Mouse (Mus musculus) frontal cortex, postnatal 36 days (tissue): ENCODE results near the gene Tysnd1.

Source experiments
- DNase-seq, 2 experiments: peaks; one replicate each; pipeline ENCODE4 v3.0.0; 2022; ENCODE audit warnings: low spot score in 2 of 2

The Tysnd1 gene

DNA sequence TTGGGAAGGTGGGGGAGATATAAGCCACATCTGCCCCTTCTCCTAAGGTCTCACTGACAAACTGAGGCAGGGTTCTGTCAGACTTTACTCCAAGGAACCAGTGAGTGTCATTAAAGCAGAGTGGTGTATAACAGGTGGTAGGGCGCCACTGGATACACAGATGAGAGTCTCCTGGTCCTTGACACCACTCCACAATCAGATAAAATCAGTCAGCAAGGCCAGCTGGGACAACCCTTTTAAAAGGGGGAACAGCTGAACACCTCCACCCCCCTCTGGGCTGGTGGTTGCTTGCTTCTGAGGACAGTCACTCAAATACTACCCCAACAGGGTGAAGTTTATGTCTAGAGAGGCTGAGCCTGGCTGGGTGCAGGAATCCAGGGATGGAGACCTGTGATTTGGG lies 42.2 kb downstream of the Tysnd1 start:
- no peak for DNase-seq

DNA sequence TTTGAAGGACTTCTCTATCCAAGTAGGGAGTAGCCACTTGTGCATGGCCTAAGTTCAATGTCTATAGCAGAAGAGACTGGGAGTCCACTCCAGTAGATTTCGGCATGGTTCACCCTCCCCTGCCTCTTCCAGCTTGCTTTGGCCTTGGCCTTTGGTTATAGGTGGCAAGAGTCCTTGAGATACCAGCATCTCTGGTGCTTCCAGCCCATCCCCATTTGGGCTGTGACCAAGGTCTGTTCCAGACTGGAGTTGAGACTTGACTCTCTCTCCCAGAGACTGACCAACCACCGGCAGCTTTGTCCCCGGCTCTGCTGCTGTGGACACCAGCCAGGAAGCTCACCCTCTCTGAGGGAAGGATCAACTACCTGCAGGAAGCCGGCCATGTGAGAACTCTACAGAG lies 42.8 kb downstream of the Tysnd1 start:
- no peak for DNase-seq

DNA sequence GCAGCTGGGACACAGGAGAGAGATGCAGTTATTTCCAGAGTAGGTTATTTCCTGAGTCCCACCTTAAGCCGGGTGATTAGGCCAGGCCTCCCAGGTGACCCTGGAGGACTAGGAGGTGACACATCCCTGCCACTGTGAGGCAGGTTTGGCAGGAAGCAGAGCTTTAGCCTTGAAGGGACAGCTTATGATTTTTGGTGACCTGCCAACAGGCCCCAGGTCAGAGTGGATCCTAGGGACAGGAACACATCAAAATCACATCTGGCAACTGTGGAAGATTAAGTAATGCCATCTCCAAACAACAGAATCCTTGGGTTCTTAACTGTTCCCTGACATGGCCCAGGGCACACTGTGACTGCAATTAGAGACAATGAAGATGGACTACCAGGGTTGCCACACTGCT lies 46.0 kb downstream of the Tysnd1 start:
- no peak for DNase-seq

DNA sequence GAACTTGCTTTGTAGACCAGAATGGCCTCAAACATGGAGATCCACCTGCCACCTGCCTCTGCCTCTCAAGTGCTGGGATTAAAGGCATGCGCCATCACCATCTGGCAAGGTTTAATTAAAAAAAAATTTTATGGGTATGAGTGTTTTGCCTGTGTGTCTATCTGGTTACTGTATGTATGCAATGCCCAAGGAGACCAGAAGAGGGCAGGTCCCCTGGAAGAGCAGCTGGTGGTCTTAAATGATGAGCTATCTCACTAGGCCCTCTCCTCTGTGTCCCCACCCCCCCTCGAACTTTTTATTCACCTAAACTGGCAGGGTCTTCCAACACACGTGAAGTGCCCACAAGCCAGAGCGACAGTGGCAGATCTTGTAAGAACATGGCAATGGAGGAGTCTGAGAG lies 46.6 kb downstream of the Tysnd1 start:
- no peak for DNase-seq

DNA sequence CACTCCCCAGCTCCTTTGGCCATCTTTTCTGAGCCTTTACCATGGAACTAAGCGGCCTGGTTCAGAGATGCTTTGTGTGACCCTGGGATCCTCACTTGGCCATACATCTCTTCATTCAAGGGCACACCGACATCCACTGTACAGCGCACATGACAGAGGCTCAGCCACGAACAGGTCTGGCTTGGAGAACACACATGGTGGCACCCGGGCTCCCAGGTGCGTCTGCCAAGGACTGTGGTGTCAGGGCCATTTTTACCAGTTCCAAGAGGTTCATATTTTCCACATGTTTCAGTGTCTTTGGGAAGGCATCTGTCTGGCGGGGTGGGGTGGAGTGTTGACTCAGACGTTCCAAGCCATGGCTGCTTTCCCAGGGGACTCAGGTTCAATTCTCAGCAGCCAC lies 47.0 kb downstream of the Tysnd1 start:
- no peak for DNase-seq

DNA sequence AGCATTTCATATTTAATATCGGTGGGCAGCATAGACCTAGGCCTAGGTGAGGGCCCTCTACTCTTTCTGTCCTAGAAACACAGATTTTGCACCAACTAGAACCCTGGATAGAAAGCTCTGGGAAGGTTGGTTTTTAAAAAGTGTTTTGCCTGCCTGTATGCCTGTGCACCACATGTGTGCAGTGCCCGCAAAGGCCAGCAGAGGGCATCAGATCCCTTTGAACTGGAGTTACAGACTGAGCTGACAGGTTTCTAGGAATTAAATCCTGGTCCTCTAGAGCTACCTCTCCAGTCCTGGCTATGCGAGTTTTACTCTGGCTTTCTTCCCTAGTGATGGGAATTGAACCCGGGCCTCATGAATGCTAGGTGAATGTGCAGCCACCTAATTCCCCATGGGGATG lies 49.8 kb downstream of the Tysnd1 start:
- no peak for DNase-seq

DNA sequence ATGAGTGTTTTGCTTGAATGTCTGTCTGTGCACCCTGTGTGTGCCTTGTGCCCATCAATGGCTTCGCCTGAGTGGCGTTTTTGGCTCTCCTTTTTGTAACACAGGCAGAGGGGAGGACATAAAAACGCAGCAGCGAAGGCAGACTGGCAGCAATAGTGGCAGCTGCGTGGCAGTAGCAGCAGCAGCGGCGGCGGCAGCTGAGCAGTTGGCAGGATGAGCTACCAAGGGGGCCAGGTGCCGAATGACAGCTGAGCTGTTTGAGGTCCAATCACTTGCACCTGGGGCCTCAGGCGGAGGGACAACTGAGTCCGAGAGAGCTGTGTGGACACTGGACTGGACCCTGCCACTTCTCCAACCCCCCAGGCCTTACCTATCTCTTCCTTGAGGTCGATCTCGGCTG lies 52.0 kb downstream of the Tysnd1 start:
- no peak for DNase-seq

DNA sequence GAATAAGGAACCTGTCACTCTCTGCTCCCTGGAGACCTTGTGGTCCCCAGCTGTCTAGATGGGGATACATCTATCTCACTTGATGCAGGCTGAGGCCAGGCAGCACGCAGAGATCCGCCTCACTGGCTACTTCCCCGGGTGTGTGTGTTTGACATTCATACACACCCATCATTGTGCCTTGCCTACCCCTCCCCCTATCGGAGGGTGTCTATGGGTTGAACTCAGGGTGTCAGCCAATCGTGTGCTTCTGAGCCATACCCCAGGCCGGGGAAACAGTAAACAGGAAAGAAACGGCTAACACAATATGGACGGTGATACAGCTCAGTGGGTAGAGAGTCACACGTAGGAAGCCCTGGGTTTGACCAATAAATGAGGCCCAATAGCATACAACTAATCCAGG lies 54.7 kb downstream of the Tysnd1 start:
- DNase-seq: no peak

DNA sequence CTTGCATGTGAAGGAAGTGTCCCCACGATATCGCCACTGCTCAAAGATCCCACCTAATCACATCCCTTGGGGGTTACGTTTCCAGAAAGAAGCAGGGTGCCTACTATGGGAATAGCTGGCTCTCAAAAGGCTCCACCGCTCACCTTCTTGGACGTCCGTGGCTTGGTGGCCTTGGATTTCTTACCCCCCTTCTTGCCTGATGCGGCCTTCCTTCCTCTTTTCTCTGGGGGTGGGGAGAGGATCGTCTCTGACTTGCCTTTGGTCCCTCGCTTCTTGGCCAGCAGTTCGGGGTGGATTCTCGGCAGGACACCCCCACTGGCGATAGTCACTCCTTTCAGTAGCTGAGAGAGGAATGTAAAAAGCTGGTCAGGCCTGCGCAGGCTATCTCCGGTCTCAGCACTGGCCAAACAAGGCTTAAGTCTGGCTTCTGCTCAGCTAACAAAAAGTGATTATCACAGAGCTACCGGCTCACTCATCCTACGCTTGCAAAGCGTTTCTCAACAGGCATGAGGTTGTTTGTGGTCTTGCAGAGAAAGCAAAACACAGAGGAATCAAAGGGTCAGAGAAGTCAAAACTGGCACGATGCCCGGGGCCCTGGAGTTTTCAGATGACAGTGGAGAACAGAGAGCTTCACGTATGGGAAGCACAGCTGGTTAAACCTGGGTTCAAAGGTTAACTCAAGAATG lies 56.4 kb downstream of the Tysnd1 start:
- DNase-seq: no peak
